Mouse (Mus musculus) bone marrow, adult 2 months (tissue): ENCODE results near the gene Rnf180.

Experiments used
- CTCF ChIP-seq: fragments of 200-500 bp; IDR thresholded peaks from 2 replicates; pipeline ENCODE4 v1.5.1; 2011; ENCODE audit warnings: low read length, control low read depth; ENCODE audit not compliant: control insufficient read depth, insufficient read depth
- POLR2A ChIP-seq: fragments of 200-500 bp; IDR thresholded peaks from 2 replicates; pipeline ENCODE4 v1.6.1; 2011; ENCODE audit warnings: low read depth, mild to moderate bottlenecking, control low read depth, low read length, borderline replicate concordance; ENCODE audit not compliant: control insufficient read depth

- TF ChIP-seq POLR2A (no peak), CTCF (no peak)
Observed at GRCm38 (mm10) chr13:105139881-105140280, 154.7 kb downstream of the Rnf180 start.
